Mouse (Mus musculus) testis, postnatal 14 days (tissue): Measurements from ENCODE around the gene Catip.

ENCODE experiments used
- DNase-seq: peaks from one replicate; pipeline ENCODE4 v3.0.0; 2021; ENCODE audit warnings: low spot score

Gene Catip

DNA sequence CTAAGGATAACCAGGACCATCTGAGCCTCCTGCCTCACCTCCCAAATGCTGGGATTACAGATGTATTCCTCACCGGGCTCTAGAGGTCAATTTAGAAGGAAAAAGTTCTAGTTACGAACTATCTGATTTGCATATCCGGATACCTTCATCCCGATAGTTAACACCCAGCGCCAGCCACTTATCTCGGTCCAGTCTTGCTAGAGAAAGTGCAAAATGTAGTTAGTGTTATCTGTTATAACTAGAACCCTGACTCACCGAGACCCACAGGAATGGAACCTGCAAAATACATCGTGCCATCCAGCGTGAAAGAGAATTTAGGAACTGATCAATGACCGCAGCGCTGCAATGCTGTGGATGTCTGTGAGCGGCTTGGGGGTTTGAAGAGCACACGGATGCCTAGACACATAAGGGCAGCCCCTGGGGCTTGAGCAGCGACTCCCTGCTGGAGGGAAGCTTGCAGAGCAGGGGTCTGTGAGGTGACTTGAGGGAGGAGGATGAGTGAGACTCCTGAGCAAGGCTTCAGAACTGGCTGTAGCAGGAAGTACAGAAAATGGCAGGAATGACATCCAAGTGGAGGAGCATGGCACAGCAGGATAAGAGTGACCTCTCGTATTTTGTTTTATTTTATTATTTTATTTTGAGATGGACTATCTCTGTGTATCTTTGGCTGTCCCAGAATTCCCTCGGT lies 39.3 kb downstream of the Catip start:
- no peak for DNase-seq

DNA sequence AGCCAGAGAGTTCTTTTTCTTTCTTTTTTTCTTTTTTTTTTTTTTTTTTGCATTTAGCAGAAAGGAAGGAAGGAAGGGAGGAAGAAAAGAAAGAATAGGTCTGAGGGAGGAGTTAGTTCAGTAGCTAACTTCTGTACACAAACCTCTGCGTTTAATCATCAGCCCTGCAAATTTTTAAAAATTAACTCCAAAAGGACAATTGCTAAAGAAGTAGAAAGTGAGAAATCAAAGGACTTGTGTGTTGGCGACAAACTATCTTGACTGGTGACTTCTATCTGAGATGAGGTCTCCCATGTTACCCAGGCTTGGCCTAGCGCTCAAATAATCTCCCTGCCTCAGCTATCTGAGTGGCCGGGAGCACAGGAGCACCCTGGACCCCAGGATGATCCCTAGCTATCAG lies 42.3 kb downstream of the Catip start:
- DNase-seq = no peak

- no peak for DNase-seq
Observed at GRCm38 (mm10) chr1:74408589-74409504, 46.9 kb downstream of the Catip start, which contains the start of gene Vil1. TSS of gene Vil1 (plus strand) at chr1:74409376.

GRCm38 (mm10) chr1:74411753-74412325 lies 49.9 kb downstream of the Catip start:
- DNase-seq = no peak

- DNase-seq = no peak
Observed at GRCm38 (mm10) chr1:74412711-74413110, 50.8 kb downstream of the Catip start.

DNA sequence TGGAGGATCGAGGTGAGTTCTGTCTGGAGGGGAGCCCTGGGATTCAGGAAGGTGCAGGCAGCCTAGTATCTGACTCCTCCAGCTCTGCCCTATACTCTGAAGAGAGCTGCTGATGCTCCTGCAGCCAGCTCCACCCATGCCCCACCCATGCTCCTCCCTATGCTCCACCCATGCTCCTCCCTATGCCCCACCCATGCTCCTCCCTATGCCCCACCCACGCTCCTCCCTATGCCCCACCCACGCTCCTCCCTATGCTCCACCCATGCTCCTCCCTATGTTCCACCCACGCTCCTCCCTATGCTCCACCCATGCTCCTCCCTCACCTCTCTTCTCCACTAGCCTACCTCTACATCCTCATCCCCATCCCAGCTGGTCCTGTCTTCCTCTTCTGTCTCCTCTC lies 53.2 kb downstream of the Catip start:
- peak; percentile 67 for DNase-seq
